Mouse (Mus musculus): ENCODE results near the gene Ssx2ip.
"Not testable (repeated sequence)": the region's sequence is repeated elsewhere in the genome, so short reads cannot be mapped to it uniquely, and the experiment has no call there.

The Ssx2ip gene

DNA sequence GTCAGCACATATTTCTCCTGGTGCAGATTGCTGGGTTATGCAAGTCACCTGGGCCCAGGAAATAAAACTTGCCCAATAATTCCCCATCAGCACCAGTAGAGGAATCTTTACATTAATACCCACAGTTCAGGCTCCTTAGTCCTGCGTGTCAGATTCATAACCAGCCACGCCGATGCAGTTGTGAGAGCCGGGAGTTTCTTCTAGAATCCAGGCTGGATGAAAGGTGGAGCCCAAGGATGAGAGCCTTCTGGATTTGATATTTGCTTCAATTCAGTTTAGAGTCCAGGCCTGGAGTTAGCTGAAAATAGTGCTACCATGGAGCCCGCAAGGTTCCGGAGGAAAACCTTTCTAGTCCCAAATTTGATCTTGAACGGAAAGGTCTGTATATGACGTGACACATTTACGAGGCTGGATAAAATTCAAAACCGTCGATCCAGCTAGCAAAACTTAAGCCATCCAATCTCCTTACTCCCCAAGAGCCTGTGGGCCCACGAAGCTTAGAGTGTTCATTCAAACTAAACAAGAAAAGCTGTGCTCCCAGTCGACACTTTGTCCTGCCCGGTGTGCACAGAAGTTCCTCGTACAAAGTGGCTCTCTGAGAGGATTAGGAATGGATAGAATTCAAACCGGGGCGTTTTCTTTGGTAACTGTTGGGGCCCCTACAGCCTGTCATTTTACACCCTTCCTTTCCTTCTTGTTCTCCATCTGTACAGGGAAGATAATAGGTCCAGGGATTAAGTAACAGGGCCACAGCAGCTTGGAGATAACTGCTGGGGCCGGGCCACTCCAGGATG, 968 bp downstream of the Ssx2ip start:
- peak; percentile 58 for DNase-seq

DNA sequence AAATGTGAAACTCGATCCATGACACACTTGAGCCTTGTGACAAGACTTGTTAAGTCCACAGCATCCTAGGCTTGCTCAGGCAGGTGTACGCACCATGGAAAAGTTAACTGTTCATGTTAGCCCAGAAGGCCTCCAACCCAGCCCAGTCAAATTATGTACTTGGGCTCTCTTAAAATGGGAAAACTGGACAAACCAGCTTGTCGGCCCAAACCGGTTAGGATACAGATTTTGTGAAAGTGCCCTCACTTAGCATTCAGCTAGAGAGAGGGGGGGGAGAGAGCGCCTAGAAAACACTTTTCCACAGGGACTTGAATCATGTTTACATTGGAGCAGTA, 1.5 kb downstream of the Ssx2ip start:
- no peak for DNase-seq

DNA sequence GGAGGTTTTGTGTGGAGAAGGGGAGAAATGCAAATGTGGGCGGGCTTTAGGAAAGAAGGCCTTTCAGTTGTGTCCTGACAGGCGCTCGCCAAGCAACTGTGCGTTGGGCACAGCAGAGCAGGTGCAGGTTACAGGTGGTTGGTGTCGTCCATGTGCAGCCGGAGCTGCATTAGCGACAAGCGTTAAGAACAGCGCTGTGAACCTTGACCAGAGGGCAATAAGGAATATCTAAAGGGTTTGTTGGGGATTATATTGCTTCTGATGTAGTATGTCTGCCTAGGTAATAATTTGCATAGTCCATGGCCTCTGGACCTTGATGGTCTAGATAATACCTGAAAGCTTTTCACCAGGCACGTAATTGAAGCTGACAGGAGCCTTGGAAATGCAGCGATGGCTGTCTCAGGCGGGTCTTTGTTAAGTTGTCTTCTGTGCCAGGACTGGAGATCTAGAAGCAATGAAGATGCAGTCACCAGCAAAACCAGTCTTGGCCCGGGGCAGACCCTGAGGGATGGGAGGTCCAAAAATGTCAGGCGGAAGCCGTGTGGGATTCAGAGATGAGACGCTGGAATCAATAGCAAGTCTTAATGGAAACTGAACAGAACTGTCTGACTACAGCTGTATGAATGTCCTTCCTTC, 2.8 kb downstream of the Ssx2ip start:
- peak; percentile 17 for DNase-seq

DNA sequence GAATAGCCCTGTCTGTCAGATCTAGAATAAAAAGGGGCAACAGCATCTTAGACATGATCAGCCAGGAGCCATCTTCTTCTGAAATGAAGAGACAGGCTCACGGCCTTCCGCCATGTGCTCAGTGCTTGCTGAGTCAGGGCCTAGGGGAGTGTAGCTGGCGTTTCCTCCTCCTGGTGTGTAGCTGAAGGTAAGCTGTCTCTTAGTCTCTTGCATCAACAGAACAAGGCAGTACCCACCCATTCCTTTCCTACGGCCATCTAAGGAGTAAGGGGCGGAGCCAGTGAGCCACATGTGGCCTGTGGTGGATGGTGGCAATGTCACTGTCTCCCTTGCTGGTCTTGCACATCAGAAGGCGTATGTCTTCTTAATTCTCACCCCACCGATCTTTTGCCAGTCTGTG, 5.7 kb downstream of the Ssx2ip start:
- DNase-seq, result no peak

DNA sequence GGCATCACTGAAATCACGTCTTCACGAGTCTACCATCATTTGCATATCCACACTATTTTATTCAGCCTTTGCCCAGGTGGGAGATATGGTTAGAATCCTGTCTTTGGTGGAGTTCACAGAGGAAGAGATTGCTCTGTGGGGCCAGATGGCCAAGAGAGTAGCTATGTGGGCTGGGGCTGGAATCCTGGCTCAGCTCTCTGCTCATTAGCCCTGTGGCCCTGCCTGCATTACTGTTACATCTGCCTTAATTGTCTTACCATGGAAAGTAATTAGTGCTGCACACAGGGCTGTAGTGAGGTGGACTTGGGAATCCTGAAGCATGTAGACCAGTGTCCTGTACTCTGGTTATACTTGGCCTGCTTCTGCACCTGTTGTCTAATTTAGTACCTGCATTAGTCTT, 7.6 kb downstream of the Ssx2ip start:
- DNase-seq, result no peak

DNA sequence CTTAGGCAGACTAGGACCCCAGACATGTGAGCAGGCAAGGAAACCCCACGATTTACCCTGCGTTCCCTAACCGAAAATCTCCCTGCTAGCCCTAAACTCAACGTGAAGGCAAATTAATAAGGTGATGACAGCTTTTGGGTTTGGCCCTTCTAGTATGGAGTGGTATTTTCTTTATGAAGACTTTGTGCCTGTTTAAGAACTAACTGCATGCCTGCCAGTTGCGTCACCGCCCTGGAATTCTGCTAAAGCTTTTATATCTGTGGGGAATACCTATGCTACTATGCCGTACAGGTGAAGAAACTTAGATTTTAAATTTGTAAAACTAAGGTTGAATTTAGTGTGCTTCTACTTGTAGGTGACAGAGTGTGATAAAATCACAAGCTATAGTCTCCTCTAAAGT, 8.0 kb downstream of the Ssx2ip start:
- DNase-seq, result no peak

DNA sequence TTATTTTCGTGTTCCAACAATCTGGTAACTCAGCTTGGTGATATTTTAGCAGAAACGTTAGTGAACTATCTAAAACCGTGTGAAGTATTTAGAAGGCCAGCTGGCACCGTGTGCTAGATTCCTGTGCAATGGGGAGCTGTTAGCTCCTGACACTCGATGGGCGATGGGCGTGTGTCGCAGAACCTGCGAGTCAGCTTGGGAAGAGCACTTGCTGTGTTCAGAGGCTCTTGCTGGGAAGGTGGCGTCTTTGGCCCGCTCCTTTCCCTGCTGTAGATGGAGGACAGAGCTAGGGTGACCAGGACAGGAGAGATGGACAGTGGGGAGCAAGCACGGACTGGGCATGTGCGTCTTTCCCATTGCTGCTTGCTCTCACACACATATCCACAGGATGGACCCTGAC, 8.6 kb downstream of the Ssx2ip start:
- no peak for DNase-seq

DNA sequence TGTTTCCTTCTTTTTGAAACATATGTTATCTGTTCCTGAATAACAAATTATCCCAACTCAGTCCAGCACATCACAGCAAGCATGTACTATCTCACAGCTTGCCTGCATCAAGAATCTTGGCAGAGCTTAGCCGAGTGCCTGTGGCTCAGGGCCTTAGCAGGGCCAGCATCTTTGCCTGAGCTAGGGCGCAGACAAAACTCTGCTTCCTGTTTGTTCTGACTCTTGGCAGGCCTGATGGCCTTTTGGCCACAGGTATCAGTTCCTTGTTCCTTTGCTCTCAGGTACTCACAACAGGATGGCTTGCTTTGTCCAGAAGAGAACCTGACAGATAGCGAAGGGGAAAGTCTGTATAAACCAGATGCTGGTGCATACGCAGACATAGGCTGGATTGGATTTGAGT, 9.6 kb downstream of the Ssx2ip start:
- peak; percentile 89 for DNase-seq

DNA sequence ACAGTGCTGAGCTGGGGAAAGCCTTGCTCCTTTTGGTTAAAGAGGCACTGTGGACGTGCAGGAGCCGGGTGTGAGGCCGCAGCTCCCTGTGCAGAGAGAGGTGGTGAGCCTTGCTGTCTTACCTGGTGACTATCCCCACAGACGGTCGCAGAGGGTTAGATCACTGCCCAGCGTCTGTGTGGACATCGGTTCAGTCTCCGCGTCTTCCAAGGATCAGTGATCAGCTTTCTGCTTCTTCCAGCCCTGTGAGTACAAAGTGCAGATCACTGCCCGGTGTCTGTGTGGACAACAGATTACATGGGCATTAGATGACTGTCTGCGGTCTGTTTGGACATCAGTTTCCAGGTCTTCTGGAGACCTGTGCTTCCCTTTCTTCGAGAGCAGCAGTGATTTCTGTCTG, 10.1 kb downstream of the Ssx2ip start:
- no peak for DNase-seq

DNA sequence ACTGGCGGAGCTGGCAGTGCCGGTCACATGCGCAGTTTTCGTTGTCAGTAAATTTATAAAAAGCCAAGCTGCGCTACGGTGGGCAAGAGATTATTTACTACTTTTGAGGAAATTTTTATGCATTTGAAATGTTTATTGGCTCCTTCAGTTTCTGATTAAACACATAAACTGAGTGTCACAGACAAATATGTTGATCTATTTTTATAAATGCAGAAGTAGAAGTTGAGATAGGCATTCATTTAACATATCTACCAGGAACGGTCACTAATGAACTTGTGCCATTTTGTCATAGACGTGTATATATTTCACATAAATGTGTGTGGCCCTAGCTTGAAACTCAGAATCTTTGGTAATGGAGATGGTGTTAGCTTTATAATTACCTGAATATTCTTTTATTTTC, 13.4 kb downstream of the Ssx2ip start:
- DNase-seq, result no peak

DNA sequence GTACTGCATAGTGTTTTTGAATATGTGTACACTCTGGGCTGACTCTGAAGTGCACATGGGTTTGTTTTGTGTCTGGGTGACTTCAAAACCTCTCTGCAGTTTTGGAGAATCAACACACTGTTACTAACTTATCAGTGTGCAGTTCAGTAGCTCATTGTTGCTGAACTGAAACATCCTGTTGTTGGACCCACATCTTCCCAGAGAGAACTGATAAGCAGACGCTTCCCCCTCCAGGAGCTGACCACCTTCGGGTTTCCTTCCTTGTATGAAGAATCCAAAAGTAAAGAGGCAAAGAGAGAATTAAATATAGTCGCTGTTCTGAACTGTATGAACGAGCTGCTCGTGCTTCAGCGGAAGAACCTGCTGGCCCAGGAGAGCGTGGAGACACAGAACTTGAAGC, 14.5 kb downstream of the Ssx2ip start:
- no peak for DNase-seq

DNA sequence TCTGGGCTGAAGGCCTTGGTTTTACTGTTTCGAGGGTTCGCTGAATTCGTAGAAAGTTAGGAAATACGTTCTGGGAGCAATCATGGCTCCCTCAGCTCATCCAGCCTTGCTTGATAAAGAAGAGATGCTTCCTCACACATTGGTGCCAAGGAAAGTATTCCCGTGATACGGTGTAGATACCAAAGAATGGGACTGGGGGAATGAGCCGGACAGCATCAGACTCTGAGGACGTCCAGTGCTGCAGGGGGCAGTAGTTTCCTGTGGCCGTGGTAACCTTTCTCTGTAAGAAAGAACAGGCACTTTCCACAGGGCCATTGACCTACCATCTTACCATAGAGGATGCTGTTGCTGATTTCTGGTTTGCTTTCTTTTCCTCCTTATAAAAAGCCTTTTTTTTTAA, 15.1 kb downstream of the Ssx2ip start:
- DNase-seq, result no peak

DNA sequence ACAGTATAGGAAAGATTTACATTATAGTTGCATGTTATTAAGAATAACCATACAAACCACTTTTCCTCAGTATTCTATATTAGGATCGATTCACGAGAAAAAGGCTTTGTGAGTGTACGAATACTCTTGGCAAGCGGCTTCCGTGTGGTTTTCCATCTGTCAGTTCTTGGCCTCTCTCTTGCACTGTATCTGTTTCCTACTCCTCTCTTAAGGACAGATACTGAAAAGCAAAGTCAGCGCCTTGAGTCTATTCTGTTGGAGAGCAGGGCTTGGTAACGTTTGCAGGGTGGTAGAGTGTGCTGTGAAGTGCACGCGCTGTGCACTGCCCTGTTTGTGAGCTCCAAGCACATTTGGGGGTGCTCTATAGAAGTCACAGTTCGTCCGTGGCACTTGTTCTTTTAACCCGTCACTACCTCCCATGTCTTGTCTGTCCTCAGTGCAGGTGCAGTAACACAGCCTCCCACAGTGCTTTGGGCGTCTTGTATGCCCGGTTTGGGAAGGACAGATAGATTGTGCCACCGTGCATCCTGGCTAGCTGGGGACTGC, 15.6 kb downstream of the Ssx2ip start:
- DNase-seq, result no peak

DNA sequence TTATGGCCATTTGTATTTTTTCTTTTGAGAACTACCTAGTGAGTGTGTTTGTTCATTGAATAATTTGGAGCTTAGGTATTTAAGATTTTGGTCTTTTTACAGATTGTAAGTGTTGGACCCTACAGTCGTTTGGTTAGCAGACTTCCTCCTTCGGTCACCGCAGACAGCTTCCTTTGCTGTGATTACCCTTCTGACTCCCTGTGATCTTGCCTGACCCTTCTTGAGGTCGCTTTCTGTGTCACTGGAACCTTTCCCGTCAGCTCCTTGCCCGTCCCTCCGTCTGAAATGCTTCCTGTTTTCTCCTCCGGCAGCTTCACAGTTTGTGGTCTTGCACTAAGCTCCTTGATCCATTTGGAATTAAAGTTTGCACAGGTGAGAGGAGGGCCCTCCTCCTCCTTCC, 17.3 kb downstream of the Ssx2ip start:
- no peak for DNase-seq

DNA sequence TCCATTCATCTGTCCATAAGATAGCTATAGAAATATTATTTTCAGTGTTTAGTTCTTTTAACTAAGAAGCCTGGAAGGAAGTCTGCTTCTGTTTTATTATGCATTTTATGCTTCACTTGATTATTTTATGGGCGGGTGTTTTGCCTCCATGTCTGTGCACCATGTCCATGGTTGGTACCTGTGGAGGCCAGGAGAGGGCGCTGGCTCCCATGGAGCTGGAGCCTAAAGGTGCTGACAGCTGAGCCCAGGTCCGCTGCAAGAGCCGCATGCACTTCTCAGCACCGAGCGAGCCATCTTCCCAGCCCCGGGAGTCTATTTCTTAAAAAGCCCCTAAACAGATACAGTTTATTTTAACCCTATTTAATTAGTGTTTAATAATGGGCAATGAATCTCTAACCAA, 19.3 kb downstream of the Ssx2ip start:
- DNase-seq, result no peak

DNA sequence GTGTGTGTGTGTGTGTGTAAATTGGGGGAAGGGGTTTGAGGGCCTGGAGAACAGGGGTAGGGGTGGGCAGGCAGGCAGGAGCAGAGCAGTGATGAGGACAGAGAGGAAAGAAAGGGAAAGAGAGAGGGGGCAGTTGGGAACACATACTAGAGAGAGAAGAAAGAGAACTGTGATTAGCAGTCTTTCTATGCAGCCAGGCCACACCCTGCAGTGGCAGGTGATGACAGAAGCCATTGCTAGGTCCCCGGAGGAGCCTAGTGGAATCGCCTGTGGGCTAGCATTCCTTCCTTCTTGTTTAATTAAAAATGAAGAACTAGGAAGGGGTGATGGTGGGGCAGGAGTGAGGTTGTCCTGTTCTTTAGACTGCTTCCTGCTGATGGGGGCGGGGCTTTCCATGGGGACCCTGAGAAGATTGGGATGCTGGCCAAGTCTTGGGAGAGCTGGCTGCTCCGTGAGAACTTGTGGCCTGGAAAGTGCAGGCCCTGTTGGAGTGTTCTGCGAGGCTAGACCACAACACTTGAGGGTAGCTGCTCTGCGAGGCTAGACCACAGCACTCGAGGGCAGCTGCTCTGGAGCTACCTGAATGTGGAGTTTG, 20.0 kb downstream of the Ssx2ip start:
- no peak for DNase-seq

DNA sequence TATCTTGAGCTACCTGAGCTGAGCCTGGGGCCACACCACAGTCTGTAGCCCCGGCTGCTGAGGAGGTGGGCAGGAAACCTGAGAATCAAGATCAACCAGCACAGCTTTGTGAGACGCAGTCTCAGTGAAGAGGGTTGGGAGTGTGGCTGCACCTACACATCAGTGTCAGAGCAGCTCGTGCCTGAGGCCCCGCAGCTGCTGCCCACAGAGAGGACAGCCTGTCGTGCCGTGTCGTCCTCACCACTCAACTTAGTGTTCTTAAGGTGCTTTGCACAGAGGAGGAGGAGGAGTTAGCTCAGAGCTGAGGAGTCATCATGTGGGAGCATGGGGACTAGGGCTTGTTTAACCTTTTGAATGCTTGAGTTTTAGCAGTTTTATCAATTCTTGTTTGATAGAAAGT, 21.5 kb downstream of the Ssx2ip start:
- DNase-seq, result no peak

DNA sequence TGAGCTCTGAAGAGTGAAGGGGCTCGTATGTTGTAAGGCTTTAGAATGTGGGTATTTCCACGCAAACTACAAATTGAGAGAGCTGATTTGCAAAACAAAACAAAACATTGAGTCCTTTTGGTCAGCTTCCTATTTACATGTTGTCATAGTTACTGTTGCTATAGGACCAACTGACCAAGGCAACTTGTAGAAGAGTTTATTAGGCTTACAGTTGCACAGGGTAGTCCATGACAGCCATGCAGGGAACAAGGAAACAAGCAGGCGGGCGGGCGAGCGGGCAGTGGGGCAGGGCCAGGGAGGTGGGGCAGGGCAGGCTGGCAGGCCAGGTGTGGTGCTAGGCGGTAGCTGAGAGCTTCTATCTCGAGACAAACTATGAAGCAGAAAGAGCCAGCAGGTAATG, 22.0 kb downstream of the Ssx2ip start:
- no peak for DNase-seq

DNA sequence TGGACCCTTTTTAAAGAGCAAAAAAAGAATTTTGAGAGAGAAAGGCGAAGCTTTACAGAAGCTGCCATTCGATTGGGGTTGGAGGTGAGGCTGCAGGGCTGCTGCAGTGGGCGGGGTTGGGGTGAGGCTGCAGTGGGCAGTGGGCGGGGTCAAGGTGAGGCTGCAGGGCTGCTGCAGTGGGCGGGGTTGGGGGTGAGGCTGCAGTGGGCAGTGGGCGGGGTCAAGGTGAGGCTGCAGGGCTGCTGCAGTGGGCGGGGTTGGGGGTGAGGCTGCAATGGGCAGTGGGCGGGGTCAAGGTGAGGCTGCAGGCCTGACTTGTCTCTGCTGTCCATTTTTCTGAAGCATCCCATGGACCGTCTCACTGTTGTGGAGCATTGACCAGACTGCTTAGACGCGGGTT, 28.6 kb downstream of the Ssx2ip start:
- DNase-seq, result not testable (repeated sequence)

DNA sequence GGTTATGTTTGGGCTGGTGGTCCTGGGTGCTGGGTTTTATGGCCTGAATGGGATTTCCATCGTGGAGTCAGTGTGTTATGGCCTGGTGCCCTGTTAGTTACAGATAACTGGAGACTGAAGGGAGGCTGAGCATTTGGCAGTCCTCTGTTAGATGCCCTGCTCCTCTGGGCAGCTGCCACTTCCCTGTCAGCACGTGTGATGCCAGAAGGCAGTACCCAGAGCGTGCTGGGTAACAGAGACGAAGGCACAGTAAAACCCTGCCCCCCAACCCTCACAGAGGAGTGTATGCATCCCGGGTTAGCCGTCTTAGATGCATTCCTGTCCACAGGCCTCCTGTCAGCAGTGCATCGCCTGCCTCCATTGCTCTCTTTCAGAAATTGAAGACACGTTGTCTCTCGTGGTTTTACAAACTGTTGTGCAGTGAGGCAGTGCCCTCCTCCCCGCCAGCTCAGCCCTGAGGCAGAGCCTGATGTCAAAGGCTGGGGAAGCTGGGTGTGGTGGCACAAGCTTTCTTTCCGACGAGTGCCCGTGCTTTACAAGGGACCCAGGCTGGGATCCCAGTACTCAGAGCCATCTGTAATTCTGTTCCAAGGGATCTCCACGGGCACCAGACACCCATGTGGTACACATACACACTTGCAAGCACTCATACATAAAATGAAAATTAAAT, 29.4 kb downstream of the Ssx2ip start:
- DNase-seq, result no peak

DNA sequence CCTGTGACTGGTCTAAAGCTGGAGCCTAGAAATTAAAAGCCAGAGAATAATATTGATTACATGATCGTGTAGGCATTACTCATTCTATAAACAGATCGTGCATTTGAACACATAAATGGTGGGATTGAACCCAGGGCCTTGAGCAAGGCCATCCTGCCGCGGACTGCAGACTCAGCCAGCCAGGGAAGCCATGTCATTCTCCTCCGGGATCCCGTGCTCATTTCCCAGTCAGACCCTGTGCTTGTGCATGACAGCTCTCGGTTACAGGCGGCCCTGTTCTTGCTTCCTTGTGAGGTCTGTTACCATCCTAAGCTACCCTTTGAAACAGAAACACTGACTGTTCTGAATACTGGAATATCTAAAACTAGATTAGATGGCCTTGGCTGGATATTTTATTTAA, 30.2 kb downstream of the Ssx2ip start:
- DNase-seq, result no peak

DNA sequence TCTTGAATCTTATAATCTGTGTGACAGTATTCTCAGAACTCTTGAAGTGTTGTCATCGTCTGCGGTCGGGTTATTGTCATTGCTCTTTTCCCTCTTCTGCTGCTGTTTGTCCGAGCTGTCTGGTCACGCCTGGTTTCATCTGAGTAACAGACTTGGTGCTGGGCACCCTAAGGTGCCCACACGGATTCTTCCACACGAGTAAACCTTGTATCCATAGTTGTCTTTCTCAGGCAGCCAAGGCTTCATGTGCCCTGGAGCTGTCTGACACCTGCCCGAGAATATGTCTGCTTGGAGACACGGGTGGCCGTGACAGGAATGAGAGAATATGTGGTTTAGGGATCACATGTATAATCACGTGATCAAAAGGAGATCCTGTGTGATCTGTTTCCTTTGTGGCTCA, 31.1 kb downstream of the Ssx2ip start:
- no peak for DNase-seq

DNA sequence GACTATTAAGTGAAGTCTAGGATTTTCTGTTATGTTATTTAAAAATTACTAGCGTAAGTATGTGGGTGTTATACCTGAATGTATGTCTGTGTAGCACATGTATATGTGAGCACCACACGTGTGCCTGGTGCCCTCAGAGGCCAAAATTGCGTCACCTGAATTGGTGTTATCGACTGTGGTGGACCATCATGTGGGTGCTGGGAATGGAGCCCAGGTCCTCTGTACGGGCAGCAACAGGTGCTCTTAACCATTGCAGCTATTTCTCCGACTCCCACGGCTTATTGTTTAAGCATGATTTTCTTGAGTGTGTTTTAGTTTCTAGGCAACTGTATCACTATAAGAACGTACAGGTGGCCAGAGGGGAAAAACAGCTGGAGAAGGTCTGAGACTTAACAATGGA, 31.7 kb downstream of the Ssx2ip start:
- no peak for DNase-seq

DNA sequence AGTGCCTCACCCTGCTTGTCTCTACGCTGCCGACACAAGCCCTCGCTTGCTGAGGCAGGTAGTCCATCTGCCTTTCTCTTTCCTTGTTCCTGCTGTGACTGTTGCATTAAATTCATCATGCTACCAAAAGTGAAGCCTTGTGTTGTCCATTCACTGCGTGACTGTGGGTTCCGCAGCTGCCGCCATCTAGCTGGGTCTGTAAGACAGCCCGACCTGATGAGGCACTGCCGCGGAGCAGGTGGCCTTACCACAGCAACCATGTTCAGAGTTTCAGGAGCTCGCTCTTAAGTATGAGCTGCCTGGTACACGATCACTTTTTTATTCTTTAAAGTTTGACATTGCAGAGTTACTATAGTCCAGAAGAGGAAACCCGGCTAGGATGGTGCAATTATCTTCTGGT, 35.6 kb downstream of the Ssx2ip start:
- no peak for DNase-seq
